Mouse (Mus musculus): Measurements from ENCODE around the gene Rpa1. TPM values are rescaled to one million over a fixed set of nuclear protein-coding genes. Genes with fewer than 3 reads are reported as not detected.
"Not testable (repeated sequence)": the region's sequence is repeated elsewhere in the genome, so short reads cannot be mapped to it uniquely, and the experiment has no call there.

The Rpa1 gene
- polyA plus RNA-seq, 1 experiment from 2014 or later, result 34.4 TPM

DNA sequence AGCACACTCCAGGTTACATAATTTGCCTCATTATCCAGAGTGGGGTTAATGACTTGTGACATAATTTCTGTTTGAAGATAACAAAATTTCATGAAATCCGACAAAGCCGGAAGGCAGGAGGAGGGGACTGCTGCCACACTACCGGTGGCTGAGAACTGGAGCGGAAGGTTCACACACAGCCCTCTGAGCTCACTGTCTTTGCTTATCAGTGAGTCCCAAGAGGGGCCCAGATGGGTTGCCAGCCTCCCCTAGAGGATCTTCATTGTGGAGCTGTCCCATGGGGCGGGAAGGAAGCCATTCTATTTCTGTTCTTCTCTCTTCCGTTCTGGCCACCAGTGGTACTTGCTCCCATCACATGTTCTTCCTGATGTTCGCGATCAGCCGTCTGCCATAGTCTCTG lies 47.2 kb downstream of the Rpa1 start:
- ATAC-seq, result no peak
- H3K4me3 ChIP-seq (ENCODE audit: low read depth, low read length), result no peak overlapping the region
- H3K27me3 ChIP-seq (replicated peaks; ENCODE audit: control insufficient read depth, insufficient read depth, low read length), result 0 out of 2 replicates have a peak, but pooled peaks cover 3% of the 10 kb centered on the region
- H3K27ac ChIP-seq (ENCODE audit: low read depth, low read length), result no peak overlapping the region
- H3K9ac ChIP-seq (ENCODE audit: low read depth, low read length), result no peak overlapping the region
- no peak overlapping the region for H3K4me2 ChIP-seq (replicated peaks; ENCODE audit: low read depth)
- no peak for TF ChIP-seq CTCF (IDR thresholded peaks at IDR 0.05; ENCODE audit: low read depth)
- 89% methylated on average over 9 of the region's 9 CpGs for WGBS
- H3K36me3 ChIP-seq (ENCODE audit: control insufficient read depth, insufficient read depth), result peaks cover 43% of the 10 kb centered on the region
- no peaks in the 10 kb centered on the region for H3K9me3 ChIP-seq (ENCODE audit: control insufficient read depth)
- no peaks in the 10 kb centered on the region for H3K4me1 ChIP-seq (replicated peaks; ENCODE audit: control insufficient read depth, insufficient read depth, low read length)

- ATAC-seq, result no peak
- no peak overlapping the region for H3K4me2 ChIP-seq (replicated peaks; ENCODE audit: low read depth)
Measured at GRCm38 (mm10) chr11:75299786-75300185, 48.3 kb downstream of the Rpa1 start.

DNA sequence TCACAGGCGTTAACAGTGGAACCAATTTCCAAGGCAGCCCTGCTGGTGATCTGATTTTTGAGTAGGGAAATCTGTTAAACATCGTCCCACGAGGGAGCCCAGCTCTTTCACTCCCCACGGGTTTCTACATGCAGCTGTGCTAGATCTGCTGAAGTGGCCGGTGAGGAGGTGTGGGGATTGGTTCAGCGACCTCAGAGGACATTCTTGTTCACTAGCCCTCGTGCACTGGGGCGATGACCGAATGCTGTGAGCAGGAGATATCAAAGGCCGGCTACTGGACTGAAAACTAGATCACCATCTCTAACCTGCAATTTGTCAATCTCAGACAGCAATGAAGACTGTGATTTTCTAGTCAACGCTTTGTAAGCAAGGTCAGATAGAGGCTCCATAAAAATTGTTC lies 49.6 kb downstream of the Rpa1 start:
- H3K9me3 ChIP-seq (ENCODE audit: control insufficient read depth), result no peaks in the 10 kb centered on the region
- H3K4me3 ChIP-seq (ENCODE audit: low read depth, low read length), result no peak overlapping the region
- 0 out of 2 replicates have a peak, but pooled peaks cover 3% of the 10 kb centered on the region for H3K27me3 ChIP-seq (replicated peaks; ENCODE audit: control insufficient read depth, insufficient read depth, low read length)
- H3K27ac ChIP-seq (ENCODE audit: low read depth, low read length), result peak overlapping the region; percentile 15; the same call in 1 of the 2 replicates
- WGBS, result 36% methylated on average over 11 of the region's 11 CpGs
- no peak for ATAC-seq
- no peak overlapping the region for H3K4me2 ChIP-seq (replicated peaks; ENCODE audit: low read depth)
- H3K36me3 ChIP-seq (ENCODE audit: control insufficient read depth, insufficient read depth), result peaks cover 34% of the 10 kb centered on the region
- H3K4me1 ChIP-seq (replicated peaks; ENCODE audit: control insufficient read depth, insufficient read depth, low read length), result no peaks in the 10 kb centered on the region
- no peak overlapping the region for H3K9ac ChIP-seq (ENCODE audit: low read depth, low read length)
- no peak for TF ChIP-seq CTCF (IDR thresholded peaks at IDR 0.05; ENCODE audit: low read depth)

More at GRCm38 (mm10) chr11:75299786-75300185, 48.3 kb downstream of the Rpa1 start:
- no peak for TF ChIP-seq CTCF (IDR thresholded peaks at IDR 0.05; ENCODE audit: low read depth)
- H3K27ac ChIP-seq (ENCODE audit: low read depth, low read length), result no peak overlapping the region
- no peaks in the 10 kb centered on the region for H3K4me1 ChIP-seq (replicated peaks; ENCODE audit: control insufficient read depth, insufficient read depth, low read length)
- 82% methylated on average over 10 of the region's 10 CpGs for WGBS
- H3K4me3 ChIP-seq (ENCODE audit: low read depth, low read length), result no peak overlapping the region
- no peaks in the 10 kb centered on the region for H3K9me3 ChIP-seq (ENCODE audit: control insufficient read depth)
- H3K27me3 ChIP-seq (replicated peaks; ENCODE audit: control insufficient read depth, insufficient read depth, low read length), result 0 out of 2 replicates have a peak, but pooled peaks cover 3% of the 10 kb centered on the region
- H3K36me3 ChIP-seq (ENCODE audit: control insufficient read depth, insufficient read depth), result peaks cover 34% of the 10 kb centered on the region
- H3K9ac ChIP-seq (ENCODE audit: low read depth, low read length), result no peak overlapping the region

- Histone ChIP-seq H3K9ac (ENCODE audit: low read depth, low read length) (no peak overlapping the region), H3K4me3 (ENCODE audit: low read depth, low read length) (no peak overlapping the region), H3K4me2 (replicated peaks; ENCODE audit: low read depth) (no peak overlapping the region), H3K36me3 (ENCODE audit: control insufficient read depth, insufficient read depth) (peaks cover 30% of the 10 kb centered on the region), H3K9me3 (ENCODE audit: control insufficient read depth) (no peaks in the 10 kb centered on the region), H3K27me3 (replicated peaks; ENCODE audit: control insufficient read depth, insufficient read depth, low read length) (0 out of 2 replicates have a peak, but pooled peaks cover 7% of the 10 kb centered on the region), H3K27ac (ENCODE audit: low read depth, low read length) (no peak overlapping the region), H3K4me1 (replicated peaks; ENCODE audit: control insufficient read depth, insufficient read depth, low read length) (no peaks in the 10 kb centered on the region)
- ATAC-seq, result no peak
- WGBS, result 68% methylated on average over 9 of the region's 9 CpGs
- no peak for TF ChIP-seq CTCF (IDR thresholded peaks at IDR 0.05; ENCODE audit: low read depth)
Measured at GRCm38 (mm10) chr11:75297631-75298030, 50.5 kb downstream of the Rpa1 start.

GRCm38 (mm10) chr11:75296406-75297005 lies 51.6 kb downstream of the Rpa1 start:
- Histone ChIP-seq H3K9ac (ENCODE audit: low read depth, low read length) (no peak overlapping the region), H3K36me3 (ENCODE audit: control insufficient read depth, insufficient read depth) (peaks cover 19% of the 10 kb centered on the region), H3K4me1 (replicated peaks; ENCODE audit: control insufficient read depth, insufficient read depth, low read length) (no peaks in the 10 kb centered on the region), H3K27me3 (replicated peaks; ENCODE audit: control insufficient read depth, insufficient read depth, low read length) (peaks cover 17% of the 10 kb centered on the region; the same call in 1 of the 2 replicates), H3K9me3 (ENCODE audit: control insufficient read depth) (no peaks in the 10 kb centered on the region), H3K27ac (ENCODE audit: low read depth, low read length) (no peak overlapping the region), H3K4me3 (ENCODE audit: low read depth, low read length) (no peak overlapping the region), H3K4me2 (replicated peaks; ENCODE audit: low read depth) (no peak overlapping the region)
- no peak for TF ChIP-seq CTCF (IDR thresholded peaks at IDR 0.05; ENCODE audit: low read depth)
- no peak for ATAC-seq
- 77% methylated on average over 9 of the region's 9 CpGs for WGBS

- not testable (repeated sequence) for H3K9me3 ChIP-seq (ENCODE audit: control insufficient read depth); H3K36me3 ChIP-seq (ENCODE audit: control insufficient read depth, insufficient read depth); H3K27ac ChIP-seq (ENCODE audit: low read depth, low read length); ATAC-seq; H3K4me2 ChIP-seq (replicated peaks; ENCODE audit: low read depth); H3K9ac ChIP-seq (ENCODE audit: low read depth, low read length); H3K4me1 ChIP-seq (replicated peaks; ENCODE audit: control insufficient read depth, insufficient read depth, low read length); H3K4me3 ChIP-seq (ENCODE audit: low read depth, low read length)
- 90% methylated on average over 5 of the region's 5 CpGs for WGBS
- peaks cover 20% of the 10 kb centered on the region; the same call in 1 of the 2 replicates for H3K27me3 ChIP-seq (replicated peaks; ENCODE audit: control insufficient read depth, insufficient read depth, low read length)
Measured at GRCm38 (mm10) chr11:75295534-75295933, 52.6 kb downstream of the Rpa1 start.

All from intestine, postnatal 0 days (tissue).